Mouse (Mus musculus): ENCODE results near the gene Fkbp5. TPM values are rescaled to one million over a fixed set of nuclear protein-coding genes. Genes with fewer than 3 reads are reported as not detected.
"Not testable (repeated sequence)": the region's sequence is repeated elsewhere in the genome, so short reads cannot be mapped to it uniquely, and the experiment has no call there.

The Fkbp5 gene
- polyA plus RNA-seq, 1 experiment from 2014 or later, result 29.0 TPM

GRCm38 (mm10) chr17:28427666-28428065, 89.7 kb downstream of the Fkbp5 start:
- no peaks in the 10 kb centered on the region for H3K27me3 ChIP-seq (ENCODE audit: insufficient read depth, low read length)
- H3K27ac ChIP-seq (ENCODE audit: low read depth), result no peak overlapping the region
- TF ChIP-seq EP300 (IDR thresholded peaks at IDR 0.05; ENCODE audit: low read depth) (no peak), CTCF (IDR thresholded peaks at IDR 0.05; ENCODE audit: low read depth) (no peak)
- no peak overlapping the region for H3K4me2 ChIP-seq (ENCODE audit: low read depth, low read length)
- no peak for DNase-seq
- H3K4me3 ChIP-seq (ENCODE audit: low read depth, low read length), result no peak overlapping the region
- H3K9me3 ChIP-seq (ENCODE audit: low read length), result no peaks in the 10 kb centered on the region
- ATAC-seq, result no peak
- 81% methylated on average over 6 of the region's 6 CpGs for WGBS (ENCODE audit: insufficient replicate concordance)
- peaks cover 19% of the 10 kb centered on the region for H3K4me1 ChIP-seq (ENCODE audit: insufficient read depth)
- peaks cover 38% of the 10 kb centered on the region for H3K36me3 ChIP-seq (replicated peaks; ENCODE audit: insufficient read depth, low read length)
- no peak overlapping the region for H3K9ac ChIP-seq (replicated peaks)

- Histone ChIP-seq H3K9me3 (ENCODE audit: low read length) (no peaks in the 10 kb centered on the region), H3K4me3 (ENCODE audit: low read depth, low read length) (no peak overlapping the region), H3K27me3 (ENCODE audit: insufficient read depth, low read length) (no peaks in the 10 kb centered on the region), H3K4me1 (ENCODE audit: insufficient read depth) (peaks cover 5% of the 10 kb centered on the region), H3K4me2 (ENCODE audit: low read depth, low read length) (no peak overlapping the region), H3K36me3 (replicated peaks; ENCODE audit: insufficient read depth, low read length) (peaks cover 46% of the 10 kb centered on the region), H3K9ac (replicated peaks) (no peak overlapping the region), H3K27ac (ENCODE audit: low read depth) (peak overlapping the region; percentile 64; the same call in 1 of the 2 replicates)
- peak; percentile 81 for ATAC-seq
- 67% methylated on average over 6 of the region's 6 CpGs for WGBS (ENCODE audit: insufficient replicate concordance)
- TF ChIP-seq EP300 (IDR thresholded peaks at IDR 0.05; ENCODE audit: low read depth), result peak; percentile 79
- TF ChIP-seq CTCF (IDR thresholded peaks at IDR 0.05; ENCODE audit: low read depth), result no peak
- DNase-seq, result peak; percentile 75
Observed at GRCm38 (mm10) chr17:28424373-28424772, 93.0 kb downstream of the Fkbp5 start.

- H3K4me2 ChIP-seq (ENCODE audit: low read depth, low read length), result no peak overlapping the region
- peaks cover 40% of the 10 kb centered on the region for H3K36me3 ChIP-seq (replicated peaks; ENCODE audit: insufficient read depth, low read length)
- H3K27ac ChIP-seq (ENCODE audit: low read depth), result peak overlapping the region; percentile 69
- no peak overlapping the region for H3K9ac ChIP-seq (replicated peaks)
- no peak overlapping the region for H3K4me3 ChIP-seq (ENCODE audit: low read depth, low read length)
- DNase-seq (no peak), ATAC-seq (no peak)
- H3K4me1 ChIP-seq (ENCODE audit: insufficient read depth), result no peaks in the 10 kb centered on the region; the same call in 1 of the 2 replicates
- 76% methylated on average over 5 of the region's 5 CpGs for WGBS (ENCODE audit: insufficient replicate concordance)
- no peaks in the 10 kb centered on the region for H3K27me3 ChIP-seq (ENCODE audit: insufficient read depth, low read length)
- H3K9me3 ChIP-seq (ENCODE audit: low read length), result no peaks in the 10 kb centered on the region
- TF ChIP-seq CTCF (IDR thresholded peaks at IDR 0.05; ENCODE audit: low read depth) (no peak), EP300 (IDR thresholded peaks at IDR 0.05; ENCODE audit: low read depth) (no peak)
Observed at GRCm38 (mm10) chr17:28421071-28421470, 96.3 kb downstream of the Fkbp5 start.

- ATAC-seq, result peak; percentile 61
- no peaks in the 10 kb centered on the region for H3K27me3 ChIP-seq (ENCODE audit: insufficient read depth, low read length)
- no peaks in the 10 kb centered on the region for H3K9me3 ChIP-seq (ENCODE audit: low read length)
- no peaks in the 10 kb centered on the region; the same call in 1 of the 2 replicates for H3K4me1 ChIP-seq (ENCODE audit: insufficient read depth)
- no peak overlapping the region for H3K4me3 ChIP-seq (ENCODE audit: low read depth, low read length)
- TF ChIP-seq EP300 (IDR thresholded peaks at IDR 0.05; ENCODE audit: low read depth) (peak; percentile 96), CTCF (IDR thresholded peaks at IDR 0.05; ENCODE audit: low read depth) (no peak)
- H3K36me3 ChIP-seq (replicated peaks; ENCODE audit: insufficient read depth, low read length), result peaks cover 39% of the 10 kb centered on the region
- WGBS (ENCODE audit: insufficient replicate concordance), result 37% methylated on average over 12 of the region's 12 CpGs
- H3K4me2 ChIP-seq (ENCODE audit: low read depth, low read length), result no peak overlapping the region
- no peak for DNase-seq
- peak overlapping the region; percentile 69 for H3K27ac ChIP-seq (ENCODE audit: low read depth)
- H3K9ac ChIP-seq (replicated peaks), result 0 out of 2 replicates have a peak overlapping the region, but pooled peaks have one; percentile 11
Observed at GRCm38 (mm10) chr17:28420229-28421051, 96.9 kb downstream of the Fkbp5 start.

GRCm38 (mm10) chr17:28419636-28420035, 97.7 kb downstream of the Fkbp5 start:
- peaks cover 42% of the 10 kb centered on the region for H3K36me3 ChIP-seq (replicated peaks; ENCODE audit: insufficient read depth, low read length)
- DNase-seq (no peak), ATAC-seq (no peak)
- no peak overlapping the region for H3K4me2 ChIP-seq (ENCODE audit: low read depth, low read length)
- H3K9ac ChIP-seq (replicated peaks), result no peak overlapping the region
- no peak for TF ChIP-seq CTCF (IDR thresholded peaks at IDR 0.05; ENCODE audit: low read depth)
- no peak for TF ChIP-seq EP300 (IDR thresholded peaks at IDR 0.05; ENCODE audit: low read depth)
- H3K27ac ChIP-seq (ENCODE audit: low read depth), result peak overlapping the region; percentile 69
- 64% methylated on average over 6 of the region's 6 CpGs for WGBS (ENCODE audit: insufficient replicate concordance)
- H3K4me3 ChIP-seq (ENCODE audit: low read depth, low read length), result no peak overlapping the region
- no peaks in the 10 kb centered on the region for H3K9me3 ChIP-seq (ENCODE audit: low read length)
- H3K27me3 ChIP-seq (ENCODE audit: insufficient read depth, low read length), result no peaks in the 10 kb centered on the region
- H3K4me1 ChIP-seq (ENCODE audit: insufficient read depth), result no peaks in the 10 kb centered on the region; the same call in 1 of the 2 replicates

GRCm38 (mm10) chr17:28418954-28419353, 98.4 kb downstream of the Fkbp5 start:
- H3K9me3 ChIP-seq (ENCODE audit: low read length), result no peaks in the 10 kb centered on the region
- ATAC-seq (no peak), DNase-seq (no peak)
- peak overlapping the region; percentile 69; the same call in 1 of the 2 replicates for H3K27ac ChIP-seq (ENCODE audit: low read depth)
- H3K4me2 ChIP-seq (ENCODE audit: low read depth, low read length), result no peak overlapping the region
- H3K27me3 ChIP-seq (ENCODE audit: insufficient read depth, low read length), result no peaks in the 10 kb centered on the region
- H3K4me3 ChIP-seq (ENCODE audit: low read depth, low read length), result no peak overlapping the region
- H3K36me3 ChIP-seq (replicated peaks; ENCODE audit: insufficient read depth, low read length), result peaks cover 49% of the 10 kb centered on the region
- TF ChIP-seq EP300 (IDR thresholded peaks at IDR 0.05; ENCODE audit: low read depth) (no peak), CTCF (IDR thresholded peaks at IDR 0.05; ENCODE audit: low read depth) (peak; percentile 60)
- no peaks in the 10 kb centered on the region; the same call in 1 of the 2 replicates for H3K4me1 ChIP-seq (ENCODE audit: insufficient read depth)
- 76% methylated on average over 1 of the region's 1 CpGs for WGBS (ENCODE audit: insufficient replicate concordance)
- H3K9ac ChIP-seq (replicated peaks), result no peak overlapping the region

GRCm38 (mm10) chr17:28418481-28418880, 98.8 kb downstream of the Fkbp5 start:
- H3K9me3 ChIP-seq (ENCODE audit: low read length); H3K27ac ChIP-seq (ENCODE audit: low read depth); H3K4me2 ChIP-seq (ENCODE audit: low read depth, low read length); H3K4me3 ChIP-seq (ENCODE audit: low read depth, low read length); ATAC-seq; H3K9ac ChIP-seq (replicated peaks); H3K27me3 ChIP-seq (ENCODE audit: insufficient read depth, low read length); H3K4me1 ChIP-seq (ENCODE audit: insufficient read depth); DNase-seq: not testable (repeated sequence)
- peaks cover 50% of the 10 kb centered on the region for H3K36me3 ChIP-seq (replicated peaks; ENCODE audit: insufficient read depth, low read length)
